In the genomic region with DNA sequence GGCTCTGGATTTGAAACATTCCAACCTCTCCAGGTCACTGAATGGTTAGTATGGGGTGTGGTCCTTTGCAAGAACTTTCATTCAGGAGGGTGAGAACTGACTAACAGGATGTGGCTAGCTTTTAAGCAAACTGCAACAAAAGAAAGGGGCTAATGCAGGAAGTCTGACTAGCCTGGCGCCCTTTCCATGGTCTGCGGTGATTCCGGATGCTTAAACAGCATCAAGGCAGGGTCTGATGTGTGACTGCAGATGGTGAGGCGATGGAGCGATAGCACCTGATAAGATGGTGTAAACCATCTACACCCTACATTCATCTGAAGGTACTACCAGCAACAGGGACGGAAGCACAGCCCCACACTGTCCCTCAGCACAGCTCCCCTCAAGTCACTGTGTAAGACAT, we compare ENCODE assay signal across 27 mouse cellular contexts. TPM values are rescaled to one million over a fixed set of nuclear protein-coding genes. Genes with fewer than 3 reads are reported as not detected.
A peak's percentile ranks its signal among the peaks of the same experiment; 100 is the strongest.
DNase-seq lines count a peak whose midpoint lies in the region.
"Had no signal": no experiment of that assay in that cellular context is flagged by ENCODE, and none has a peak within 500 bp of the region (broad histone marks: within the 10 kb centered on the region; RNA-seq: fewer than 3 reads in every experiment).

No protein-coding gene starts in this region.

- 0 out of 2 replicates have a peak, but pooled peaks cover 4% of the 10 kb centered on the region for H3K9me3 ChIP-seq in midbrain, embryonic 10.5 days (replicated peaks)
- H3K9me3 ChIP-seq: limb, embryonic 15.5 days; liver, embryonic 15.5 days; midbrain, embryonic 13.5 days had no signal

- intact Hi-C loops in left cerebral cortex, postnatal 25 days (cut with DNase I) = no loop called here

- DNase-seq in thymus, postnatal 14 days = peak; percentile 11
- DNase-seq in thymus, postnatal 10 days (ENCODE audit: low spot score in 2 of 2) = no peak
- peak; percentile 78 for DNase-seq in ES-CJ7 (ENCODE audit: low read depth, low spot score)
- DNase-seq in induced T-regulatory cell, adult 2 months (ENCODE audit: low read depth) = peak; percentile 57
- DNase-seq in thymus, postnatal 4 days = peak; percentile 16
- no peak for DNase-seq in ovary, postnatal 36 days (ENCODE audit: low spot score)
- no peak for DNase-seq in midbrain, embryonic 10.5 days (ENCODE audit: low spot score)
- no peak for DNase-seq in left cerebral cortex, postnatal 25 days (ENCODE audit: low spot score in 2 of 2)
- DNase-seq: cerebellum, adult 18-20 months; gastrocnemius, adult 2 months; heart, postnatal 10 days; layer of hippocampus, postnatal 36 days; retina, postnatal 1 day; right cerebral cortex, postnatal 4 days had no signal

- peaks cover 89% of the 10 kb centered on the region for H3K27me3 ChIP-seq in midbrain, embryonic 10.5 days (ENCODE audit: low read depth, poor library complexity, severe bottlenecking)
- H3K27me3 ChIP-seq: Patski had no signal

- H3K4me3 ChIP-seq in midbrain, embryonic 10.5 days = no peak overlapping the region
- H3K4me3 ChIP-seq: forebrain, embryonic 12.5 days; gastrocnemius, adult 2 months; limb, embryonic 15.5 days; liver, embryonic 15.5 days; midbrain, embryonic 13.5 days had no signal

- no peak overlapping the region for H3K27ac ChIP-seq in midbrain, embryonic 10.5 days (replicated peaks)
- H3K27ac ChIP-seq: forebrain, embryonic 12.5 days; gastrocnemius, adult 2 months; limb, embryonic 15.5 days; liver, embryonic 15.5 days; midbrain, embryonic 13.5 days had no signal

- H3K36me3 ChIP-seq in midbrain, embryonic 10.5 days = no peaks in the 10 kb centered on the region
- H3K36me3 ChIP-seq: forebrain, embryonic 12.5 days; limb, embryonic 15.5 days; liver, embryonic 15.5 days; midbrain, embryonic 13.5 days had no signal

- WGBS in midbrain, embryonic 10.5 days = 87% methylated on average over 6 of the region's 6 CpGs

- H3K4me1 ChIP-seq in midbrain, embryonic 10.5 days = peaks cover 27% of the 10 kb centered on the region
- H3K4me1 ChIP-seq: liver, embryonic 15.5 days had no signal

RNA-seq across cellular contexts. Expression of a gene that starts 29.2 kb away (rescaled TPM):
- 7.0 and 11.1 TPM in 2 replicates for polyA plus RNA-seq in midbrain, embryonic 10.5 days (2016; fragmentation: Nextera tagmentation; extraction: Ambion mirVana)
- total RNA-seq in left cerebral cortex, postnatal 25 days (2021) = under 1 TPM; 0.48 to 0.60 TPM
- total RNA-seq: adrenal gland, adult 18-20 months; adrenal gland, postnatal 4 days; gastrocnemius, adult 2 months; granulocyte monocyte progenitor cell, adult 5-6 weeks; heart, postnatal 10 days; neutrophil, adult 5-6 weeks had no signal
- polyA plus RNA-seq: heart, embryonic 11.5 days; intestine, embryonic 14.5 days; kidney, embryonic 14.5 days; limb, embryonic 15.5 days; liver, embryonic 15.5 days; lung, embryonic 16.5 days; Patski had no signal

Comparison
In these comparisons a context has a peak if more than half of its experiments do, and no peak if none do; other contexts are left out.
1. DNase-seq: peak in thymus, postnatal 14 days (single experiment), ES-CJ7 (single experiment), induced T-regulatory cell, adult 2 months (single experiment) and thymus, postnatal 4 days (single experiment); none in thymus, postnatal 10 days (0 of 2), ovary, postnatal 36 days (single experiment), midbrain, embryonic 10.5 days (single experiment) and left cerebral cortex, postnatal 25 days (0 of 2).